Mouse (Mus musculus): ENCODE results near the gene Usp36.

Gene Usp36

GRCm38 (mm10) chr11:118222917-118223316 is 67.1 kb downstream of the Usp36 start:
- DNase-seq (ENCODE audit: inconsistent ontology term), result no peak

DNA sequence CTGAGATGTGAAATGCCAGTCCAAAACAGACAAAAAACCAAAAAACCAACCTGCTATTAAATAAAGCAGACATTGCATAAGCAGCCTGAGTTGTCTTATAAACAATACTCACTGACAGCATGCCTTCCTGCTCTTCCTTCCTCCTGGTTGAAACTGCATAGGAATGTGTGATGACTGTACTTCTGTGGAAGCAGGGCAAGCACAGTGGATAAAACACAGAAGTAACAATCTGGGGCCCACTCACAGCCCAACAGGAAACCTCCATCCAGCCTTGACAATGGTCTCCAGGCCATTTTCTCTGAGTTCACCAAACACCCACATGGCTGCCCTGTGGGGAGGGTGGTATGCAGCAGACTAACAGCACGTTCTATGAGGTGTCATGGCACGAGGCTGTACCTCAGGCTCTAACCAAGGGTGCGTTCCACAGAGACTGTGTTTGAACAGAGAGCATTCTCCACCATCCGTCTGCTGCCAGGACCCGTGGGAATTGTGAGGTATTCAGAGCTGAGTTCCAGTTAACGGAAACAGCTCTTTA is 67.6 kb downstream of the Usp36 start:
- peak; percentile 57 for DNase-seq (ENCODE audit: inconsistent ontology term)

DNA sequence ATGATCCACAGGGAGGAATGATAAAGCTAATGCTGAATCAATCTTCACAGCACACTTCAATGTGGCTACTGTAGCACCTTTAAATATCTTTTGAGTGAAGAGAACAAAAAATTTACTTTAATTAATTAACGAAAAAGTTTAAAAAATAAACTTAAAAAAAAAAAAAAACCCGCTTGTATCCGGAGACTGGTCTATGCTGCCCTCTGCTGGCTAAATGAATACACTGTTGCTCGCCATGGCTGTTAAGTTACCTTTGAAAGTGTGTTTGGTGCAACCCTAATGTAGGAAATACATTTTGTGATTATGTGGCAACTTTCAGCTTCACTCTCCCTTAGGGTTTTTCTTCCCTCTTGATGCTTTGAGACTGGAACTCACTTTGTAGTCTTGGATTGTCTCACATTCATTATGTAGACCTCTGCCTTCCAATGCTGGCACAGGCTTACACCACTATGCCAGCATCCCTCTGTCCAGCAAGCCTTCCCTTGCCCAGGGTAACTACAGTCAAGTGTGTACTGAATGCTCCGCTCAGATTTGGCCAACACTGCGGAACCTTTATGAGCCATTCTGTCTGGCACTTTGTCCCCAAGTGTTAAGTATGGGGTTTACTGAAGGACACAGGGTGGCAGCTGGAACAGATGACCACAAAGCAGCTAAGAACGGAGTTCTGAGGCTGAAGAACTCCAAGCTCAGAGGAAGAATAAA is 69.3 kb downstream of the Usp36 start:
- DNase-seq (ENCODE audit: inconsistent ontology term), result no peak

GRCm38 (mm10) chr11:118219066-118219465 is 71.0 kb downstream of the Usp36 start:
- no peak for DNase-seq (ENCODE audit: inconsistent ontology term)

DNA sequence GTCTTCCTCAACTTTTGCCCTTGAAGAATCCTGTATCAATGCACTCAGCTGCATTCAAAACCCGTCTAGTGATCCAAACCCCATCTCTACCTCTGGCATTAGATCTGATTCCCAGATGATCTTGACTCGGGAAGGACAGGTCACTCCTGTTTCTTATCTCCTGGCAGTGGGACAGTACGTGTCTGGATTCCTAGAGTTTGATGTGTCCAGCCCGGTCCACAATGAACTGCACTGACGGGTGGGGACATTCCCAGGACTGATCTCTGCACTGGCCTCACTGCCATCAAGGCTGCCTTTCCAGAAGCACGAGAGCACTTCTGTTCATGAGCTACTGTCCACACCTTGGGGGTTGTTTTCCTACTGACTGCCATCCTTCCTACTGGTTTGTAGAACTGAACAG is 73.6 kb downstream of the Usp36 start:
- DNase-seq (ENCODE audit: inconsistent ontology term), result no peak

DNA sequence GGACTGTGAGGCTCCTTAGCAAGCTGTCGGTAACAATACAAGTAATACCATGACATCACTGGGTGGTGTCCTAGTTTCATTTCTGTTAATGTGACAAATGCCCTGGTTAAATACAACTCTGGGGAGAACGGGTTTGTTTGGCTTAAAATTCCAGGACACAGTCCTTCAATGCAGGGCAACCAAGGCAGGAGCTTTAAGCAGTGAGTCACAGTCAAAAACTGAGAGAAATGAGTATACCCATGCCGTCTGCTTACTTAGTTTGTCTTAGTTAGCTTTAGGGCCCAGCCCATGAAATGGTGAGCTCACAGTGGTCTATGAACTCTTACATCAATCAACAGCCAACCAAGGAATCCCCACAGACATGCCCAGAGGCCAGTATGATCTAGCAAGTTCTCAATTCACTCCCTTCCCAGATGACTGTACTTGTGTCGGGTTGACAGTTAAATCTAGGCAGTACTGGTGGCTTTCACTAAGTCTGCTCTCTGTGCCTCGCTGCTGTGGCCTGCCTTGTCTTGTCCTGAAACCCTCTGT is 74.1 kb downstream of the Usp36 start:
- peak; percentile 85 for DNase-seq (ENCODE audit: inconsistent ontology term)

- peak; percentile 61 for DNase-seq (ENCODE audit: inconsistent ontology term)
Measured at GRCm38 (mm10) chr11:118212636-118213112, 77.4 kb downstream of the Usp36 start.

DNA sequence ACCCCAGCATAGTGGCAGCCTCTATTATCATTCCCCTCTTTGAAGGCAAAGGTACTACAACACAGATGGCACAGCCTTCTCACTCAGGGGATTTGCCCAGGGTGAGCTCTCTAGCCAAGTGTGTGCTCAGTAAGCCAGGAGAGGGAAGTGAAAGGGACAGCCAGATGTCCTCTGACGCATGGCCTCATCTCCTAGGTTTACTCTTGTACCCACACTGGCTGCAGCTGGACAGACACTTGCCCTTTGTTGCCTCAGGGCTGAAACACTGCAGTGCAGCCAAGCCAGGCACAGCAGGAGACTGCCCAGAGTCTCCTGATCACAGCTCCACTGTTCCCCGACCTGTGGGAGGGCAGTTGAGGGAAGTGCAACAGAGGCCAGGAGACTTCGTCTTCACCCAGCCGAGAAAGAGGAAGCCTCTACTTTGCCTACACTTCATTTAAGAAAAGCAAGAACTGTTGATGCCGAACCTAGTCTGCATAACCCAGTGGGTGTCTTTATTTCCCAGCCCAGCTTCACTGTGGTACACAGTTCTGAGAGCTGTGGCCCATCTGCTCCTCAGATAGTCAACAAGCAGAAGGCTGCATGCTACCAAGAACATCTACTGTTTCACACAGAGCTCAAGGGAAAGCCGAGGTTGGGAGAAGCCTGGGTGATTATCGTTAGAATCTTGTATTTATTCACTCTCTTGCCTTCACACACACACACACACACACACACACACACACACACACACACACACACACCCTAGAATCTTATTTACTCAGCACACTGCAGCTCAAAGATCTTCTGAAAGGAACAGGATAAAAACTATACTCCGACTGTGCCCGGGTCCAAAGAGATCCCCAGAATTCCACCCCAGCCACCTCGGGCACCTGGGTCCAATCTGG is 78.1 kb downstream of the Usp36 start:
- peak; percentile 81 for DNase-seq (ENCODE audit: inconsistent ontology term)

- no peak for DNase-seq (ENCODE audit: inconsistent ontology term)
Measured at GRCm38 (mm10) chr11:118210962-118211361, 79.1 kb downstream of the Usp36 start.

- DNase-seq (ENCODE audit: inconsistent ontology term), result no peak
Measured at GRCm38 (mm10) chr11:118210116-118210515, 79.9 kb downstream of the Usp36 start.
